Mouse (Mus musculus): Measurements from ENCODE around the gene Fbln5. TPM values are rescaled to one million over a fixed set of nuclear protein-coding genes. Genes with fewer than 3 reads are reported as not detected.

The Fbln5 gene
- polyA plus RNA-seq, 1 experiment from 2014 or later = 7.6 TPM

GRCm38 (mm10) chr12:101798189-101798922 lies 20.5 kb downstream of the Fbln5 start:
- no peaks in the 10 kb centered on the region for H3K36me3 ChIP-seq (ENCODE audit: control insufficient read depth, insufficient read depth)
- no peaks in the 10 kb centered on the region for H3K27me3 ChIP-seq (ENCODE audit: control insufficient read depth, insufficient read depth, low read depth, low read length)
- H3K4me1 ChIP-seq (ENCODE audit: control insufficient read depth, low read depth, low read length) = no peaks in the 10 kb centered on the region
- H3K4me3 ChIP-seq (ENCODE audit: low read depth, low read length) = no peak overlapping the region
- no peaks in the 10 kb centered on the region for H3K9me3 ChIP-seq (replicated peaks; ENCODE audit: control insufficient read depth, low read length)
- 52% methylated on average over 7 of the region's 7 CpGs for WGBS (ENCODE audit: insufficient replicate concordance)
- no peak overlapping the region for H3K9ac ChIP-seq (ENCODE audit: low read depth, low read length)
- ATAC-seq (ENCODE audit: low read depth) = no peak
- no peak overlapping the region for H3K4me2 ChIP-seq (ENCODE audit: low read depth, low read length)
- H3K27ac ChIP-seq (ENCODE audit: low read length) = no peak overlapping the region

DNA sequence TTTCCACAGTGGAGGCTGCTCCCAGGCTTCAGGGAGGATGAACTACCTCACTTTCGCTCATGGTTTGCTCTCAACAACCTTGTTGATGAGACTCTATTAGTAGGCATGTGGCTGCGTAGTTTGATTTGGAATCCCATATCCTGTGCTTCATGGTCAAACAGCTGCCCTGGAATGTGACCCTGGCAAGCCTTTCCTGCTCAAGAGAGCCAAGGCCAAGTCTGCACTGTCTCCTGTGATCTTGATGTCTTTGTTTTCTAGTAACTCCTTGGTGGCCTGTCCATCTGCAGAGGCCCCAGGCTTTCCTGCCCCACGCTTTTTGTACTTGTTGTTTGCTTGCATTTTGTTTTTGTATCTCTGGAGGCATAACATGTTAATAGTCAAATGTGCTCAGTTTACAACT lies 24.4 kb downstream of the Fbln5 start:
- Histone ChIP-seq H3K27ac (ENCODE audit: low read length) (no peak overlapping the region), H3K9ac (ENCODE audit: low read depth, low read length) (no peak overlapping the region), H3K4me3 (ENCODE audit: low read depth, low read length) (no peak overlapping the region), H3K27me3 (ENCODE audit: control insufficient read depth, insufficient read depth, low read depth, low read length) (no peaks in the 10 kb centered on the region), H3K9me3 (replicated peaks; ENCODE audit: control insufficient read depth, low read length) (no peaks in the 10 kb centered on the region), H3K36me3 (ENCODE audit: control insufficient read depth, insufficient read depth) (no peaks in the 10 kb centered on the region), H3K4me1 (ENCODE audit: control insufficient read depth, low read depth, low read length) (no peaks in the 10 kb centered on the region), H3K4me2 (ENCODE audit: low read depth, low read length) (no peak overlapping the region)
- 68% methylated on average over 3 of the region's 3 CpGs for WGBS (ENCODE audit: insufficient replicate concordance)
- ATAC-seq (ENCODE audit: low read depth) = no peak

GRCm38 (mm10) chr12:101793221-101793621 lies 25.6 kb downstream of the Fbln5 start:
- Histone ChIP-seq H3K27me3 (ENCODE audit: control insufficient read depth, insufficient read depth, low read depth, low read length) (no peaks in the 10 kb centered on the region), H3K4me1 (ENCODE audit: control insufficient read depth, low read depth, low read length) (no peaks in the 10 kb centered on the region), H3K9ac (ENCODE audit: low read depth, low read length) (no peak overlapping the region), H3K4me3 (ENCODE audit: low read depth, low read length) (no peak overlapping the region), H3K9me3 (replicated peaks; ENCODE audit: control insufficient read depth, low read length) (no peaks in the 10 kb centered on the region), H3K27ac (ENCODE audit: low read length) (no peak overlapping the region), H3K36me3 (ENCODE audit: control insufficient read depth, insufficient read depth) (no peaks in the 10 kb centered on the region), H3K4me2 (ENCODE audit: low read depth, low read length) (no peak overlapping the region)
- 61% methylated on average over 5 of the region's 5 CpGs for WGBS (ENCODE audit: insufficient replicate concordance)
- ATAC-seq (ENCODE audit: low read depth) = no peak

GRCm38 (mm10) chr12:101792684-101793083 lies 26.2 kb downstream of the Fbln5 start:
- ATAC-seq (ENCODE audit: low read depth) = no peak
- H3K27me3 ChIP-seq (ENCODE audit: control insufficient read depth, insufficient read depth, low read depth, low read length) = no peaks in the 10 kb centered on the region
- no peaks in the 10 kb centered on the region for H3K9me3 ChIP-seq (replicated peaks; ENCODE audit: control insufficient read depth, low read length)
- no peaks in the 10 kb centered on the region for H3K4me1 ChIP-seq (ENCODE audit: control insufficient read depth, low read depth, low read length)
- H3K27ac ChIP-seq (ENCODE audit: low read length) = no peak overlapping the region
- WGBS (ENCODE audit: insufficient replicate concordance) = 66% methylated on average over 4 of the region's 4 CpGs
- no peak overlapping the region for H3K4me2 ChIP-seq (ENCODE audit: low read depth, low read length)
- H3K36me3 ChIP-seq (ENCODE audit: control insufficient read depth, insufficient read depth) = no peaks in the 10 kb centered on the region
- H3K9ac ChIP-seq (ENCODE audit: low read depth, low read length) = no peak overlapping the region
- H3K4me3 ChIP-seq (ENCODE audit: low read depth, low read length) = no peak overlapping the region

DNA sequence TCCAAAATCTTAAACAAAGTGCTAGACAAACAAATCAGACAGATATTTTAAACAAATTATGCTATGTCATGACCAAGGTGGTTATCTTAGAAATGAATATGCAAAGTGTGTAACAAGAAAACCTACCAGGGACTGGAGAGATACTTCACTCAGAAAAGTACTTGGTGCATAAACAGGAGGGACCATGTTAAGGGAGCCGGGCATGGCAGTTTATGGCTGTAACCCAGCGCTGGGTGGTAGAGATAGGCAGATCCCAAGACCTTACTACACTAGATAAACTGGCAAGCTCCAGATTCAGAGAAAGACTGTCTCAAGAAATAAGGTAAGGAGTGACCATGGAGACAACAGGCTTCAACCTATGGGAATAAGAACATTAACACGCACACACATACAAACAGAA lies 29.1 kb downstream of the Fbln5 start:
- no peak overlapping the region for H3K4me2 ChIP-seq (ENCODE audit: low read depth, low read length)
- H3K4me1 ChIP-seq (ENCODE audit: control insufficient read depth, low read depth, low read length) = no peaks in the 10 kb centered on the region
- no peak overlapping the region for H3K9ac ChIP-seq (ENCODE audit: low read depth, low read length)
- no peaks in the 10 kb centered on the region for H3K9me3 ChIP-seq (replicated peaks; ENCODE audit: control insufficient read depth, low read length)
- no peak for ATAC-seq (ENCODE audit: low read depth)
- H3K27ac ChIP-seq (ENCODE audit: low read length) = no peak overlapping the region
- H3K4me3 ChIP-seq (ENCODE audit: low read depth, low read length) = no peak overlapping the region
- WGBS (ENCODE audit: insufficient replicate concordance) = 70% methylated on average over 3 of the region's 3 CpGs
- no peaks in the 10 kb centered on the region for H3K27me3 ChIP-seq (ENCODE audit: control insufficient read depth, insufficient read depth, low read depth, low read length)
- H3K36me3 ChIP-seq (ENCODE audit: control insufficient read depth, insufficient read depth) = no peaks in the 10 kb centered on the region

- 65% methylated on average over 3 of the region's 3 CpGs for WGBS (ENCODE audit: insufficient replicate concordance)
These were observed 29.6 kb downstream of the Fbln5 start for GRCm38 (mm10) chr12:101789250-101789649.

GRCm38 (mm10) chr12:101782787-101783186 lies 36.1 kb downstream of the Fbln5 start:
- no peak for ATAC-seq (ENCODE audit: low read depth)
- Histone ChIP-seq H3K27me3 (ENCODE audit: control insufficient read depth, insufficient read depth, low read depth, low read length) (no peaks in the 10 kb centered on the region), H3K4me3 (ENCODE audit: low read depth, low read length) (no peak overlapping the region), H3K9me3 (replicated peaks; ENCODE audit: control insufficient read depth, low read length) (no peaks in the 10 kb centered on the region), H3K27ac (ENCODE audit: low read length) (no peak overlapping the region), H3K4me2 (ENCODE audit: low read depth, low read length) (no peak overlapping the region), H3K36me3 (ENCODE audit: control insufficient read depth, insufficient read depth) (no peaks in the 10 kb centered on the region), H3K9ac (ENCODE audit: low read depth, low read length) (no peak overlapping the region), H3K4me1 (ENCODE audit: control insufficient read depth, low read depth, low read length) (no peaks in the 10 kb centered on the region)
- WGBS (ENCODE audit: insufficient replicate concordance) = 34% methylated on average over 2 of the region's 2 CpGs

More at GRCm38 (mm10) chr12:101789250-101789649, 29.6 kb downstream of the Fbln5 start:
- Histone ChIP-seq H3K4me1 (ENCODE audit: control insufficient read depth, low read depth, low read length) (no peaks in the 10 kb centered on the region), H3K4me2 (ENCODE audit: low read depth, low read length) (no peak overlapping the region), H3K4me3 (ENCODE audit: low read depth, low read length) (no peak overlapping the region), H3K9me3 (replicated peaks; ENCODE audit: control insufficient read depth, low read length) (no peaks in the 10 kb centered on the region), H3K9ac (ENCODE audit: low read depth, low read length) (no peak overlapping the region), H3K27ac (ENCODE audit: low read length) (no peak overlapping the region), H3K36me3 (ENCODE audit: control insufficient read depth, insufficient read depth) (no peaks in the 10 kb centered on the region), H3K27me3 (ENCODE audit: control insufficient read depth, insufficient read depth, low read depth, low read length) (no peaks in the 10 kb centered on the region)
- ATAC-seq (ENCODE audit: low read depth) = no peak

DNA sequence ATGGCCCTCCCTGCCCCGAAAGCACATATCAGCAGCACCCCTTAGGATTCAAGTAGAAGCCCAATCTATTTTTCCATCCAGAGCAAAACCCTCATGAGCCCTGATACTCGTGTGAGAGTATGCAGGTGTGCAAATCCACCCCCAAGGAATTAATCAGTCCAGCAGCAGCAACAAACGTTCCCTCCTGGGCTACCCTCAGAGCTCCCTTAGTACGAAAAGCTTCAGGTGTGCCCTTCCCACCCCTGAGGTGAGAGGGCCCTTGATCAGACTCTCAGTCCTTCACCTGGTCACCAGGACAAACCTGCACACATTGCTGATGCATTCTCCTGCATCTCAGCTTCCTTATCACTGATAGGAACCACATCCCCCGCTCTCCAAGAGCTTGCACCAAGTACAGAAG lies 37.9 kb downstream of the Fbln5 start:
- WGBS (ENCODE audit: insufficient replicate concordance) = 47% methylated on average over 5 of the region's 5 CpGs
- no peak for ATAC-seq (ENCODE audit: low read depth)
- no peak overlapping the region for H3K27ac ChIP-seq (ENCODE audit: low read length)
- no peaks in the 10 kb centered on the region for H3K27me3 ChIP-seq (ENCODE audit: control insufficient read depth, insufficient read depth, low read depth, low read length)
- no peaks in the 10 kb centered on the region for H3K36me3 ChIP-seq (ENCODE audit: control insufficient read depth, insufficient read depth)
- H3K4me1 ChIP-seq (ENCODE audit: control insufficient read depth, low read depth, low read length) = no peaks in the 10 kb centered on the region
- no peak overlapping the region for H3K4me2 ChIP-seq (ENCODE audit: low read depth, low read length)
- H3K4me3 ChIP-seq (ENCODE audit: low read depth, low read length) = no peak overlapping the region
- no peak overlapping the region for H3K9ac ChIP-seq (ENCODE audit: low read depth, low read length)
- H3K9me3 ChIP-seq (replicated peaks; ENCODE audit: control insufficient read depth, low read length) = no peaks in the 10 kb centered on the region

- no peak overlapping the region for H3K9ac ChIP-seq (ENCODE audit: low read depth, low read length)
- WGBS (ENCODE audit: insufficient replicate concordance) = 49% methylated on average over 9 of the region's 9 CpGs
- no peaks in the 10 kb centered on the region for H3K27me3 ChIP-seq (ENCODE audit: control insufficient read depth, insufficient read depth, low read depth, low read length)
- H3K27ac ChIP-seq (ENCODE audit: low read length) = no peak overlapping the region
- no peaks in the 10 kb centered on the region for H3K36me3 ChIP-seq (ENCODE audit: control insufficient read depth, insufficient read depth)
- no peak overlapping the region for H3K4me2 ChIP-seq (ENCODE audit: low read depth, low read length)
- H3K4me3 ChIP-seq (ENCODE audit: low read depth, low read length) = no peak overlapping the region
- ATAC-seq (ENCODE audit: low read depth) = no peak
- H3K9me3 ChIP-seq (replicated peaks; ENCODE audit: control insufficient read depth, low read length) = no peaks in the 10 kb centered on the region
- H3K4me1 ChIP-seq (ENCODE audit: control insufficient read depth, low read depth, low read length) = no peaks in the 10 kb centered on the region
These were observed 41.1 kb downstream of the Fbln5 start for GRCm38 (mm10) chr12:101777613-101778325.
